Mouse (Mus musculus): ENCODE data around the gene Gnaq. TPM values are rescaled to one million over a fixed set of nuclear protein-coding genes. Genes with fewer than 3 reads are reported as not detected.

Gnaq gene
- polyA plus RNA-seq, 1 experiment, result 12.6 TPM

GRCm38 (mm10) chr19:16331047-16331446, 198.4 kb downstream of the Gnaq start:
- no peak for TF ChIP-seq FLI1 (IDR thresholded peaks at IDR 0.05; ENCODE audit: low read length)
- no peak for TF ChIP-seq GATA1 (IDR thresholded peaks at IDR 0.05; ENCODE audit: borderline replicate concordance, low read length)
- H3K4me1 ChIP-seq, result peaks cover 45% of the 10 kb centered on the region
- H3K9me3 ChIP-seq, result no peaks in the 10 kb centered on the region
- H3K4me3 ChIP-seq (replicated peaks), result no peak overlapping the region
- peaks cover 87% of the 10 kb centered on the region for H3K36me3 ChIP-seq (replicated peaks; ENCODE audit: low read length)
- H3K27me3 ChIP-seq (replicated peaks), result no peaks in the 10 kb centered on the region

DNA sequence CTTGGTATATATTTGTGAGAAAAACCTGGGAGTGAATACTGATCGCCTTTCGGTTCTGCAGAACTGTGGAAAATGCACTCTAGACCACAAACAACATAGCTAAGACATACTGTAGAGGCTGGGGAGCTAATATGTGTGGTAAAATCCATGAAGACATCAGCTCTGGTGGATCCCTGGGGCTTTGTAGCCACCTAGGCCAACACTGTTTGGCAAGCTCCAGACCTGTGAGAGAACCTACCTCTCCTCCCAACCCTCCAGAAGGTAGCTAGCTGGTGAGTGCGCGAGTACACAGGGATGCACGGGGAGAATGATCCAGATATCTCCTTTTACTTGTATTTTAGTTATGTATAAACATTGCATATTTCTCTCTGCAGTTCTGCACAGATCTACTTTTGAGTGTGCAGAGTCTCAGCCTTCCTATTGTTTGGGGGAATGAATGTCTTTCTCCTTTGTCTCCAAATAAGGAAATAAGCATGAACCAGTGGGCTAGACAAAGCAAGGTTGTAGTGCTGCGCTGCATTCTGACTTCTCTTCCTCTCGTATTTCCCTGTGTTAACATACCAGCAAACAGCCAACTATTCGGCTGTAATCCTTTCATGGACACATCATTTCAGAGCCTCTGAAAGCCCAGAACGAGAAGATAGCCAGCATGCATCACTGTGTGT, 205.4 kb downstream of the Gnaq start:
- Histone ChIP-seq H3K36me3 (replicated peaks; ENCODE audit: low read length) (peaks cover 94% of the 10 kb centered on the region), H3K9me3 (no peaks in the 10 kb centered on the region), H3K27me3 (replicated peaks) (no peaks in the 10 kb centered on the region)

DNA sequence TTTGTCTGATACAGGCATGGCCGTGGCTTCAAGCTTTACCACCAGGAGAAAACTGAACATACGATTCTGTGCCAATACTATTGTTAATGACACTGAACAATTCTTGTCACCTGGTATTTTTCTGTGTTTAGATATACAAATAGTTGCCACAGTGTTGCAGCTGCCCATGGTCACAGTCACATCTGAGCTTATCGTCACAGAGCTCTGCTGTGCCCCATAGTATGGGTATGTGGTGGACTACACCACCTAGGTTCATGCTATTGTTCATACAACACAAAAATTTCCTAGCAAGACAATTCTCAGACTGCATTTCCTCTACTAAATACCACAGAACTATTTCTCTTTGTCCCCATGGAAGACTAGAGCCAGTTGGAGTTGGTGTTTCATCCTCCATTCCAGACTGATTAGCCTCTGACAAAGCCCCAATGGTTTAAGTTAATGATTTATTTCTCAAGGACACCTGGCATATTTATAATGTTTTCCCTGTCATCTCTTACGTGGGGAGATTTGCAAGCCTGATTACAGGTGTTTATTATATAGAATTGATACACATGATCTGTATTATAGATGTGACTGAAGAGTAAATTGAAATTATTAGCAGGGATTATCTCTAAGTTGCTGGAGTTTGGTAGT, 207.4 kb downstream of the Gnaq start:
- Histone ChIP-seq H3K4me1 (peaks cover 59% of the 10 kb centered on the region), H3K4me3 (replicated peaks) (no peak overlapping the region), H3K27me3 (replicated peaks) (no peaks in the 10 kb centered on the region), H3K36me3 (replicated peaks; ENCODE audit: low read length) (peaks cover 93% of the 10 kb centered on the region), H3K9me3 (no peaks in the 10 kb centered on the region)
- TF ChIP-seq GATA1 (IDR thresholded peaks at IDR 0.05; ENCODE audit: borderline replicate concordance, low read length) (no peak), FLI1 (IDR thresholded peaks at IDR 0.05; ENCODE audit: low read length) (no peak)

More for the DNA sequence above, 205.4 kb downstream of the Gnaq start:
- H3K4me1 ChIP-seq, result peaks cover 48% of the 10 kb centered on the region
- H3K4me3 ChIP-seq (replicated peaks), result peak overlapping the region; percentile 38
- no peak for TF ChIP-seq GATA1 (IDR thresholded peaks at IDR 0.05; ENCODE audit: borderline replicate concordance, low read length)
- TF ChIP-seq FLI1 (IDR thresholded peaks at IDR 0.05; ENCODE audit: low read length), result no peak

DNA sequence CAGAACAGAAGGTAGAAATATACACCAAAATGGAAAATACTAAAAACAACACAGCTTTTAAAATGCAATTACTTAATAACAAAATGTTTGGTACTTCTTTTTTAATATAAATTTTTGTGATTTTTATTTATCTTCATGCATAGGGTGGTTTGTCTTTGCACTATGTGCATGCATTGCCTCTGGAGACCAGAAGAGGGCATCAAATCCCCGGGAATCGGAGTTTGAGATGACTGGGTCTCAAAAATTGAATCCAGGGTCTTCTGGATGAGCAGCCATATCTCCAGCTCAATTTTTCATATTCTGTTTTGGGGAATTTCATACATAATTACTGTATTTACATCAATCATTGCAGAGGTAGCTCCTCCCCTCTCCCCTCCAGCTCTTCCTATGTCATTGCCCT, 210.1 kb downstream of the Gnaq start:
- no peak for TF ChIP-seq GATA1 (IDR thresholded peaks at IDR 0.05; ENCODE audit: borderline replicate concordance, low read length)
- no peak for TF ChIP-seq FLI1 (IDR thresholded peaks at IDR 0.05; ENCODE audit: low read length)
- peaks cover 92% of the 10 kb centered on the region for H3K36me3 ChIP-seq (replicated peaks; ENCODE audit: low read length)

DNA sequence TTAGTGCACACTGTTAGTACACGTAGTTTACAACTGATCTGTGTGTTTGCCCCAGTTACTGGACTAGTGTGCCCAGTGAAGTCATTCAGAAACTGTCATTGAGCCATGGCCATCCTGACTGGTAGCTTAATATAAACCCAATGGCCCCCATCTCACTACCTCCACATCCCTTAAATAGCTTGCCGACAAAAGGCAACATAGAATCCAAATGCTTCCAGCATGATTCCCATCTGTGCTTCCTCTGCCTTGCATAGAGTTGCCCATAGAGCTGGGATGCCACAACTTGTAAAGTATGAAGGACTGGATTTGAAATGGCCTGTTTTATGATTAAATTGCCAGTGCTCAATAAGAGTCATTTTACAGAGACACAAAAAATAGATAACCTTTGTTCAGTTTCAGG, 212.9 kb downstream of the Gnaq start:
- no peak overlapping the region for H3K4me3 ChIP-seq (replicated peaks)
- TF ChIP-seq FLI1 (IDR thresholded peaks at IDR 0.05; ENCODE audit: low read length) (no peak), GATA1 (IDR thresholded peaks at IDR 0.05; ENCODE audit: borderline replicate concordance, low read length) (no peak)

More for the DNA sequence above, 210.1 kb downstream of the Gnaq start:
- no peak overlapping the region for H3K4me3 ChIP-seq (replicated peaks)
- H3K27me3 ChIP-seq (replicated peaks), result no peaks in the 10 kb centered on the region
- H3K9me3 ChIP-seq, result no peaks in the 10 kb centered on the region
- H3K4me1 ChIP-seq, result peaks cover 68% of the 10 kb centered on the region

DNA sequence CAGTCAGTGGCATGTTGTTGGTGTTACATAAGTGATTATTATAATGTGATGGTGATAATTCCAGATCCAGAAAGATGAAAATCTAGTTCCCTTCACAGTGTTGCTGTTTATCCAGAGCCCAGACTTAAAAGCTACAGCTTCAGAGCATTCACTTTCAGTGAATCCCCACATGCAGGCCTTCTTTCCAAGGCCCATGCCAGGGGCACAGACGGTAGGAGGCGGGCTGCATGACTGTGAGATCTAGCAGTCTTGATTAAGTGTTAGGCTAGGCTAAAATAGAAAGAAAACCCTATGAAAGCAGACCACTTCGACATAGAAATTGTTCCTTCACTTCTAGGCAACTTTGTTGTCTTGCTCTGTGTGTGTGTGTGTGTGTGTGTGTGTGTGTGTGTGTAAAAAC, 214.4 kb downstream of the Gnaq start:
- no peak overlapping the region for H3K4me3 ChIP-seq (replicated peaks)
- no peaks in the 10 kb centered on the region for H3K27me3 ChIP-seq (replicated peaks)
- H3K4me1 ChIP-seq, result peaks cover 36% of the 10 kb centered on the region
- H3K36me3 ChIP-seq (replicated peaks; ENCODE audit: low read length), result peaks cover 66% of the 10 kb centered on the region
- no peaks in the 10 kb centered on the region for H3K9me3 ChIP-seq
- no peak for TF ChIP-seq FLI1 (IDR thresholded peaks at IDR 0.05; ENCODE audit: low read length)
- TF ChIP-seq GATA1 (IDR thresholded peaks at IDR 0.05; ENCODE audit: borderline replicate concordance, low read length), result no peak

More for the DNA sequence above, 212.9 kb downstream of the Gnaq start:
- peaks cover 81% of the 10 kb centered on the region for H3K36me3 ChIP-seq (replicated peaks; ENCODE audit: low read length)
- H3K9me3 ChIP-seq, result no peaks in the 10 kb centered on the region
- H3K27me3 ChIP-seq (replicated peaks), result no peaks in the 10 kb centered on the region
- peaks cover 45% of the 10 kb centered on the region for H3K4me1 ChIP-seq

GRCm38 (mm10) chr19:16353701-16354136, 221.1 kb downstream of the Gnaq start:
- Histone ChIP-seq H3K4me3 (replicated peaks) (no peak overlapping the region), H3K36me3 (replicated peaks; ENCODE audit: low read length) (peaks cover 51% of the 10 kb centered on the region), H3K4me1 (peaks cover 28% of the 10 kb centered on the region), H3K9me3 (no peaks in the 10 kb centered on the region), H3K27me3 (replicated peaks) (no peaks in the 10 kb centered on the region)
- no peak for TF ChIP-seq GATA1 (IDR thresholded peaks at IDR 0.05; ENCODE audit: borderline replicate concordance, low read length)
- TF ChIP-seq FLI1 (IDR thresholded peaks at IDR 0.05; ENCODE audit: low read length), result no peak

DNA sequence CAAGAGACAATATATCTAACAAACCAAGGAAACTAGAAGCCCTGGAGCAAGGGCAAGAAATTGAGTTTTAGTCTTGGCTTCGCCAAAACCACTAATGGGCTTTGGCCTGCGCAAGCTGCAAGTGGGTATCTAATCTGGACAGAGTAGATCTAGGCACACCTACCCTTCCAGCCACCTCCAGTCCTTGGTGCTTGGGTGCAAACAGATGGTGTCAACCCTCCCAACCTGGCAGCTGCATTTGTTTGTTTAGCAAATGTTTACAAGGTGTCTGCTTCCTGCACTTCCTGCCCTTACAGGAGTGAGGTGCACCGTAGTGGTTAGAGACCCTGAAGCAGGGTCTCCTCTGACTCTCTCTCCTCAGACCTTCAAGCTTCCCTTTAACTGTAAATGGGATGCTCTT, 225.5 kb downstream of the Gnaq start:
- Histone ChIP-seq H3K27me3 (replicated peaks) (no peaks in the 10 kb centered on the region), H3K9me3 (no peaks in the 10 kb centered on the region)
- TF ChIP-seq FLI1 (IDR thresholded peaks at IDR 0.05; ENCODE audit: low read length), result no peak
- no peak for TF ChIP-seq GATA1 (IDR thresholded peaks at IDR 0.05; ENCODE audit: borderline replicate concordance, low read length)

DNA sequence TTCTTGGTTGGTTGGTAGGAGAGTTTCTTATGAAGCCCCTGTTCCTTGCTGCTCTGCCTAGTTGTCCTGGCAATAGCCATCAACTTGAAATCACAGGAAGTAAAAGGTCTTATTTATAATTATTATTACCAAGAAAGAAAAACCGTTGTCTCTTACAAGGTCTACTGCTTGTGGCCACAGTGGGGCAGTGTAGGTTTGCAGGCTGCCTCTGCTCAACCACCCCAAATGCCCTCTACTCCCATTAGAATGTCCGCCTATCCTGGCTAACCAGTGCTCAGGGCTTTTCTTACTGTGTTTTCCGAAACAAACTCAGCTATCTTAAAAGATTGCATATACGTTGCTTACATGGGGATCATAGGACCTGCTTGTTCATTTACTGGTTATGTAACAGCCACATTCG, 226.3 kb downstream of the Gnaq start:
- Histone ChIP-seq H3K36me3 (replicated peaks; ENCODE audit: low read length) (peaks cover 87% of the 10 kb centered on the region), H3K4me3 (replicated peaks) (no peak overlapping the region), H3K4me1 (peaks cover 35% of the 10 kb centered on the region), H3K9me3 (no peaks in the 10 kb centered on the region), H3K27me3 (replicated peaks) (no peaks in the 10 kb centered on the region)
- TF ChIP-seq FLI1 (IDR thresholded peaks at IDR 0.05; ENCODE audit: low read length), result no peak
- no peak for TF ChIP-seq GATA1 (IDR thresholded peaks at IDR 0.05; ENCODE audit: borderline replicate concordance, low read length)

More for the DNA sequence above, 225.5 kb downstream of the Gnaq start:
- H3K36me3 ChIP-seq (replicated peaks; ENCODE audit: low read length), result peaks cover 85% of the 10 kb centered on the region
- peaks cover 38% of the 10 kb centered on the region for H3K4me1 ChIP-seq
- no peak overlapping the region for H3K4me3 ChIP-seq (replicated peaks)

DNA sequence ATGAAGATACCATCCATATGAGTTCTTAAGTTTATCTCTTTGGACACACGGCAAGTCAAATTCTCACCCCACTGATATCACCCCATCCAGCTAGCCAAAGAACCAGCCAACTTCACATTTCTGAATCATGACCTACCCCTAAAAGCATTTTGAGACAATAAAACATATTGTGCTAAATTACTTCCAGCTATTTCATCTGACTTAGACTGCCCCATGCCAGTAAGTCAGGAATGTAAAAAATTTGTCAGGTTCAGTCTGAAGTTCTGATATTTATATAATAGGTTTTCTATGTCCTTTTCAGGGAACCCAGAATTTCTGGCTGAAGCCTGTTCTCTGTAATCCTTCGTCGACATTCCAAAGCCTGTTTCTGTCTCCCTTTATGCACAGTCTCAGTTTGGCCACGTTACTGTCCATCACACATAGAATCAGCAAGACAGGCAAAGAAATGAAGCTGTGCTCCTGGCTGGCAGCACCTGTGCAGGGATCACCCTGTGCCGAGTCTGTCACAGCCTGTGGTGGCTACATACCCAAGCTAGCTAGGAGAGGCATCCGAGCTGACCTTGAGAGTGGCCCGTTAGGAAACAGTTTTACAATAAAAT, 233.9 kb downstream of the Gnaq start:
- peaks cover 26% of the 10 kb centered on the region for H3K4me1 ChIP-seq
- H3K36me3 ChIP-seq (replicated peaks; ENCODE audit: low read length), result peaks cover 87% of the 10 kb centered on the region
- no peaks in the 10 kb centered on the region for H3K9me3 ChIP-seq
- no peak for TF ChIP-seq FLI1 (IDR thresholded peaks at IDR 0.05; ENCODE audit: low read length)
- TF ChIP-seq GATA1 (IDR thresholded peaks at IDR 0.05; ENCODE audit: borderline replicate concordance, low read length), result no peak
- H3K4me3 ChIP-seq (replicated peaks), result no peak overlapping the region
- no peaks in the 10 kb centered on the region for H3K27me3 ChIP-seq (replicated peaks)
